Mouse (Mus musculus) intestine, postnatal 0 days (tissue): Measurements from ENCODE around the gene Sipa1l2. TPM values are rescaled to one million over a fixed set of nuclear protein-coding genes. Genes with fewer than 3 reads are reported as not detected.
A peak's percentile ranks its signal among the peaks of the same experiment; 100 is the strongest.

ENCODE experiments used
- ATAC-seq: fragments of 200-750 bp; cut with Nextera tagmentation; 2 replicates; pipeline ENCODE4 v1.8.0; 2017; ENCODE audit warnings: mild to moderate bottlenecking, moderate TSS enrichment, moderate library complexity
- H3K27ac ChIP-seq: fragments of 300-500 bp; sonication (generic); 2 replicates; pipeline ENCODE4 v1.5.1; 2014; ENCODE audit warnings: mild to moderate bottlenecking, low read depth, low read length, moderate library complexity
- H3K27me3 ChIP-seq: fragments of 300-500 bp; sonication (generic); replicated peaks from 2 replicates; pipeline ENCODE4 v1.6.1; 2014; ENCODE audit warnings: low read length, mixed read lengths; ENCODE audit not compliant: control insufficient read depth, insufficient read depth
- H3K36me3 ChIP-seq: fragments of 300-500 bp; sonication (generic); 2 replicates; pipeline ENCODE4 v1.6.1; 2014; ENCODE audit warnings: mild to moderate bottlenecking, moderate library complexity; ENCODE audit not compliant: control insufficient read depth, insufficient read depth
- H3K4me1 ChIP-seq: fragments of 300-500 bp; sonication (generic); replicated peaks from 2 replicates; pipeline ENCODE4 v1.6.1; 2014; ENCODE audit warnings: antibody characterized with exemption, low read length, mixed read lengths; ENCODE audit not compliant: control insufficient read depth, insufficient read depth
- H3K4me2 ChIP-seq: fragments of 300-500 bp; sonication (generic); replicated peaks from 2 replicates; pipeline ENCODE4 v1.6.1; 2014; ENCODE audit warnings: low read depth, mild to moderate bottlenecking, moderate library complexity
- H3K4me3 ChIP-seq: fragments of 300-500 bp; sonication (generic); 2 replicates; pipeline ENCODE4 v1.5.1; 2014; ENCODE audit warnings: low read depth, low read length
- H3K9ac ChIP-seq: fragments of 300-500 bp; sonication (generic); 2 replicates; pipeline ENCODE4 v1.6.1; 2014; ENCODE audit warnings: mild to moderate bottlenecking, low read depth, low read length
- H3K9me3 ChIP-seq: fragments of 300-500 bp; sonication (generic); 2 replicates; pipeline ENCODE4 v1.6.1; 2016; ENCODE audit warnings: mixed run types; ENCODE audit not compliant: control insufficient read depth
- CTCF ChIP-seq: sonication (generic); IDR thresholded peaks from 2 replicates; pipeline ENCODE4 v1.5.1; 2016; ENCODE audit warnings: low read depth, mild to moderate bottlenecking, control low read depth, antibody characterized with exemption, moderate library complexity
- WGBS: fragments of 180-500 bp; shearing (Covaris S2); extraction: QIAGEN DNeasy Blood & Tissue Kit; methylation state at CpG from one replicate; pipeline ENCODE4 v1.1.7; 2014; 5-methylcytosine and 5-hydroxymethylcytosine counted together
- polyA plus RNA-seq: library from polyadenylated mRNA; unstranded; fragments of >200 nt; fragmentation: Nextera tagmentation; extraction: Ambion mirVana; gene quantifications from 2 replicates; pipeline ENCODE4 v1.2.1, GENCODE M21; 2015

Sipa1l2 gene
- 4.5 and 5.3 TPM in 2 replicates for polyA plus RNA-seq

GRCm38 (mm10) chr8:125569533-125570365, at the start of gene Sipa1l2:
Gene Sipa1l2 (minus strand): TSS chr8:125569808.
- peak within 1 kb of the TSS; percentile 68 for H3K4me3 ChIP-seq
- H3K9me3 ChIP-seq, result no peaks in the 10 kb centered on the region
- H3K4me2 ChIP-seq, result peak within 1 kb of the TSS; percentile 82
- WGBS, result under 1% methylated on average over 99 of the region's 129 CpGs
- H3K9ac ChIP-seq, result peak within 1 kb of the TSS; percentile 78
- H3K4me1 ChIP-seq, result peaks cover 4% of the 10 kb centered on the region; the same call in 1 of the 2 replicates
- no peaks in the 10 kb centered on the region for H3K27me3 ChIP-seq
- H3K27ac ChIP-seq, result peak within 1 kb of the TSS; percentile 86
- peak; percentile 24; the same call in 1 of the 2 replicates for TF ChIP-seq CTCF
- H3K36me3 ChIP-seq, result no peaks in the 10 kb centered on the region
- ATAC-seq, result peak; percentile 87

DNA sequence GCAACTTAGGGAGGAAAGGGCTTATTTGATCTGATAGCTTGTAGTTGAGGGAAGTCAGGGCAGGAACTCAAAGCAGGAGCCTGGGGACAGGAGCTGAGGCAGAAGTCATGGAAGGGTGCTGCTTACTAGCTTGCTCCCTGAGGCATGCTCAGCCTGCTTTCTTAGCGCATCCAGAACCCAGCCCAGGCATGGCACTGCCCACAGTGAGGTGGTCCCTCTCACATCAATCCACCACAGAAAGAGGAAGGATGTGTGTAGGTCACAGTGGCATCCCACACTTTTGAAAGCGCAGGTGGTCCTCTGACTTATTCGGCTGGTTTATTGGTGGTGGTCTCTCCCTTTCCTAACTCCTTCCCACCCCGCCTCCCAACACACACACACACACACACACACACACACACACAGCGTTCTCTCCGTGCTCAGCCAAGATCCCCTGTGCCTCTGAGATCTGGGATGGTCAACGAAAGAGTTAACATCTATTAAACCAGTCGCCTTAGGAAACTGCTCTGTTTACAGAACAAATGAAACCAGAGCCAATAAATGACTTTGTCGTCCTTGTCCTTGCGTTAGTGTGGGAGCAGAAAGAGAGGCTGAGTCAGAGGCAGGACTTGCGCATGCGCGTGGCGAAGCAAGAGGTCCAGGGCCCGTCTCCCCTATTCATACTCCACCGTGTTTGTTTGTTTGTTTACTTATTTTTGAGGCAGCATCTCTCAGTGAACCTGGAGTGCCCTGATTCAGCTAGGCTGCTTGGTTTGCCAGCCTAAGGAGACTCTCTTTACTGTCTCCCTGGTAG, 49.1 kb upstream of the Sipa1l2 start:
- 0 out of 2 replicates have a peak, but pooled peaks cover 3% of the 10 kb centered on the region for H3K4me1 ChIP-seq
- H3K4me3 ChIP-seq, result no peak overlapping the region
- H3K9ac ChIP-seq, result peak overlapping the region; percentile 26; the same call in 1 of the 2 replicates
- H3K27me3 ChIP-seq, result no peaks in the 10 kb centered on the region
- WGBS, result 29% methylated on average over 16 of the region's 16 CpGs
- H3K36me3 ChIP-seq, result no peaks in the 10 kb centered on the region
- 0 out of 2 replicates have a peak overlapping the region, but pooled peaks have one; percentile 46 for H3K27ac ChIP-seq
- peak; percentile 49 for ATAC-seq
- TF ChIP-seq CTCF, result no peak
- H3K4me2 ChIP-seq, result peak overlapping the region; percentile 48
- H3K9me3 ChIP-seq, result no peaks in the 10 kb centered on the region

GRCm38 (mm10) chr8:125616935-125617334, 47.3 kb upstream of the Sipa1l2 start:
- Histone ChIP-seq H3K4me2 (no peak overlapping the region), H3K9ac (no peak overlapping the region), H3K36me3 (no peaks in the 10 kb centered on the region), H3K4me1 (0 out of 2 replicates have a peak, but pooled peaks cover 3% of the 10 kb centered on the region), H3K9me3 (no peaks in the 10 kb centered on the region), H3K27me3 (no peaks in the 10 kb centered on the region), H3K4me3 (no peak overlapping the region), H3K27ac (no peak overlapping the region)
- no peak for TF ChIP-seq CTCF
- no peak for ATAC-seq
- WGBS, result 65% methylated on average over 5 of the region's 5 CpGs

DNA sequence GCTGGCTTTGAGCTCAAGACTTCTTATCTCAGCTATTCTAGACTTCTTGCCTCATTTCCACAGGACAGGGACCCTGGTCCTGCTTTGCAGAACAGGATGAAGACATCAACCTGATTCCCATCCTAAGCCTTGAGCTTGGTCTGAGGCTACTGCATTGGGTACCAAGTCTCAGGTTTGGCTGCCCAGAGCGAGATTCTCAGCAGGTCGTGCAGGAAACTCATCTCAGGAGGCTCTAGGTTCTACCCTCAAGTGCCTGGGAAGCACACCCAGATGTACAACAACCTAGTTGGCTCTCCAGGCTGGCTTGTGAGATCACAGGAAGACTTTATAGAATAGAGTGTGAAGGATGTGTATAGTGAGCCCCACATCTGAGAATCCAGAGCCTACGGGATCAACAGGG, 46.4 kb upstream of the Sipa1l2 start:
- Histone ChIP-seq H3K4me1 (0 out of 2 replicates have a peak, but pooled peaks cover 3% of the 10 kb centered on the region), H3K9me3 (no peaks in the 10 kb centered on the region), H3K9ac (no peak overlapping the region), H3K4me2 (no peak overlapping the region), H3K27me3 (no peaks in the 10 kb centered on the region), H3K4me3 (no peak overlapping the region), H3K27ac (no peak overlapping the region), H3K36me3 (no peaks in the 10 kb centered on the region)
- no peak for TF ChIP-seq CTCF
- 89% methylated on average over 3 of the region's 3 CpGs for WGBS
- ATAC-seq, result no peak

GRCm38 (mm10) chr8:125613552-125613951, 43.9 kb upstream of the Sipa1l2 start:
- 94% methylated on average over 2 of the region's 2 CpGs for WGBS
- no peaks in the 10 kb centered on the region for H3K9me3 ChIP-seq
- no peak overlapping the region for H3K27ac ChIP-seq
- no peak for TF ChIP-seq CTCF
- H3K36me3 ChIP-seq, result no peaks in the 10 kb centered on the region
- H3K4me3 ChIP-seq, result no peak overlapping the region
- H3K9ac ChIP-seq, result no peak overlapping the region
- no peaks in the 10 kb centered on the region for H3K4me1 ChIP-seq
- ATAC-seq, result no peak
- no peaks in the 10 kb centered on the region for H3K27me3 ChIP-seq
- H3K4me2 ChIP-seq, result no peak overlapping the region
